Comparison of ENCODE assay signal across 9 mouse cellular contexts in genomic region chr2:14048381-14048780, GRCm38 (mm10). TPM values are rescaled to one million over a fixed set of nuclear protein-coding genes. Genes with fewer than 3 reads are reported as not detected.
A peak's percentile ranks its signal among the peaks of the same experiment; 100 is the strongest.
DNase-seq lines count a peak whose midpoint lies in the region; ATAC-seq and TF ChIP-seq lines count a peak whose summit lies in the region.
"Had no signal": no experiment of that assay in that cellular context is flagged by ENCODE, and none has a peak within 500 bp of the region (broad histone marks: within the 10 kb centered on the region; RNA-seq: fewer than 3 reads in every experiment).

No protein-coding gene starts in this region.

- H3K4me2 ChIP-seq in heart, embryonic 11.5 days, result no peak overlapping the region
- no peak overlapping the region for H3K4me2 ChIP-seq in forebrain, embryonic 16.5 days (ENCODE audit: low read length)
- no peak overlapping the region for H3K4me2 ChIP-seq in hindbrain, embryonic 14.5 days (replicated peaks)

- TF ChIP-seq POLR2A in heart, adult 2 months (IDR thresholded peaks at IDR 0.05; ENCODE audit: insufficient read depth, low read depth, low read length), result no peak
- no peak for TF ChIP-seq POLR2A in cerebellum, adult 2 months (IDR thresholded peaks at IDR 0.05; ENCODE audit: borderline replicate concordance, insufficient read depth, low read length)

- TF ChIP-seq EP300 in heart, adult 2 months (IDR thresholded peaks at IDR 0.05; ENCODE audit: insufficient read depth, low read depth, low read length), result no peak

- peak; percentile 86 for TF ChIP-seq CTCF in heart, adult 2 months (IDR thresholded peaks at IDR 0.05)
- peak; percentile 68; the same call in 1 of the 2 replicates for TF ChIP-seq CTCF in cerebellum, adult 2 months (IDR thresholded peaks at IDR 0.05; ENCODE audit: borderline replicate concordance, insufficient read depth, low read depth, low read length)

- H3K9me3 ChIP-seq in heart, embryonic 11.5 days (replicated peaks; ENCODE audit: control insufficient read depth, low read length), result no peaks in the 10 kb centered on the region
- no peaks in the 10 kb centered on the region for H3K9me3 ChIP-seq in forebrain, embryonic 16.5 days (ENCODE audit: control insufficient read depth, low read length)
- no peaks in the 10 kb centered on the region for H3K9me3 ChIP-seq in hindbrain, embryonic 14.5 days (ENCODE audit: control insufficient read depth, low read length)
- H3K9me3 ChIP-seq: megakaryocyte, embryonic 14.5 days had no signal

- peak; percentile 51 to 64 for DNase-seq in heart, adult 2 months
- peak; percentile 69 to 78 for DNase-seq in cerebellum, adult 2 months
- DNase-seq in hindbrain, embryonic 14.5 days (ENCODE audit: low spot score), result peak; percentile 84
- peak; percentile 76 for DNase-seq in layer of hippocampus, adult 9-11 months
- DNase-seq in lung, postnatal 10 days, result peak; percentile 72
- DNase-seq in retina, embryonic 14.5 days (ENCODE audit: low spot score), result peak; percentile 86

- H3K9ac ChIP-seq in heart, adult 2 months (ENCODE audit: low read depth, low read length), result no peak overlapping the region
- H3K9ac ChIP-seq in heart, embryonic 11.5 days (ENCODE audit: low read depth, low read length), result no peak overlapping the region
- H3K9ac ChIP-seq in forebrain, embryonic 16.5 days (replicated peaks; ENCODE audit: low read depth, low read length), result no peak overlapping the region
- H3K9ac ChIP-seq in hindbrain, embryonic 14.5 days, result no peak overlapping the region

- H3K79me2 ChIP-seq in heart, adult 2 months (replicated peaks; ENCODE audit: control insufficient read depth, insufficient read depth, low read length), result no peaks in the 10 kb centered on the region; the same call in 1 of the 2 replicates

- no peak overlapping the region for H3K4me3 ChIP-seq in heart, adult 2 months
- H3K4me3 ChIP-seq in heart, embryonic 11.5 days (ENCODE audit: low read depth, low read length), result no peak overlapping the region
- no peak overlapping the region for H3K4me3 ChIP-seq in cerebellum, adult 2 months (replicated peaks; ENCODE audit: insufficient read depth, low read depth, low read length)
- H3K4me3 ChIP-seq in forebrain, embryonic 16.5 days (replicated peaks; ENCODE audit: low read length), result no peak overlapping the region
- H3K4me3 ChIP-seq in hindbrain, embryonic 14.5 days (replicated peaks; ENCODE audit: low read length), result no peak overlapping the region

- intact Hi-C loops in heart, adult 2 months (cut with DNase I), result loop anchor here (1.0 to 10.0 kb wide), 3 partner anchors 96 to 654 kb away; no protein-coding TSS in a partner anchor

- no peak for ATAC-seq in heart, embryonic 11.5 days (replicated peaks; ENCODE audit: insufficient number of reproducible peaks, low FRiP score, low TSS enrichment)
- ATAC-seq in forebrain, embryonic 16.5 days, result peak; percentile 85
- peak; percentile 79; the same call in 1 of the 2 replicates for ATAC-seq in hindbrain, embryonic 14.5 days (ENCODE audit: low FRiP score)

- no peaks in the 10 kb centered on the region for H3K36me3 ChIP-seq in heart, adult 2 months (ENCODE audit: control insufficient read depth, insufficient read depth, low read length)
- H3K36me3 ChIP-seq in heart, embryonic 11.5 days (ENCODE audit: control insufficient read depth, insufficient read depth, low read length), result no peaks in the 10 kb centered on the region
- H3K36me3 ChIP-seq in forebrain, embryonic 16.5 days (ENCODE audit: control insufficient read depth, insufficient read depth), result no peaks in the 10 kb centered on the region
- no peaks in the 10 kb centered on the region for H3K36me3 ChIP-seq in hindbrain, embryonic 14.5 days (replicated peaks; ENCODE audit: control insufficient read depth, insufficient read depth)

- no peak overlapping the region for H3K27ac ChIP-seq in heart, adult 2 months
- H3K27ac ChIP-seq in heart, embryonic 11.5 days (ENCODE audit: low read depth, low read length), result no peak overlapping the region
- H3K27ac ChIP-seq in cerebellum, adult 2 months (ENCODE audit: insufficient read depth, low read length), result no peak overlapping the region
- H3K27ac ChIP-seq in forebrain, embryonic 16.5 days (ENCODE audit: low read length), result no peak overlapping the region
- no peak overlapping the region for H3K27ac ChIP-seq in hindbrain, embryonic 14.5 days

- no peaks in the 10 kb centered on the region for H3K27me3 ChIP-seq in heart, adult 2 months (ENCODE audit: control insufficient read depth, insufficient read depth, low read length)
- no peaks in the 10 kb centered on the region for H3K27me3 ChIP-seq in heart, embryonic 11.5 days (ENCODE audit: control insufficient read depth, insufficient read depth, low read length)
- no peaks in the 10 kb centered on the region for H3K27me3 ChIP-seq in cerebellum, adult 2 months (ENCODE audit: control insufficient read depth, insufficient read depth, low read length)
- H3K27me3 ChIP-seq in forebrain, embryonic 16.5 days (replicated peaks; ENCODE audit: control insufficient read depth, insufficient read depth, low read length), result no peaks in the 10 kb centered on the region
- H3K27me3 ChIP-seq in hindbrain, embryonic 14.5 days (ENCODE audit: control insufficient read depth, insufficient read depth, low read length), result no peaks in the 10 kb centered on the region
- H3K27me3 ChIP-seq: megakaryocyte, embryonic 14.5 days had no signal

- H3K4me1 ChIP-seq in heart, adult 2 months (ENCODE audit: control insufficient read depth, insufficient read depth, low read length), result peaks cover 2% of the 10 kb centered on the region; the same call in 1 of the 2 replicates
- peaks cover 9% of the 10 kb centered on the region for H3K4me1 ChIP-seq in heart, embryonic 11.5 days (ENCODE audit: control insufficient read depth, insufficient read depth, low read length)
- peaks cover 4% of the 10 kb centered on the region; the same call in 1 of the 2 replicates for H3K4me1 ChIP-seq in cerebellum, adult 2 months (ENCODE audit: control insufficient read depth, insufficient read depth, low read length)
- 0 out of 2 replicates have a peak, but pooled peaks cover 2% of the 10 kb centered on the region for H3K4me1 ChIP-seq in forebrain, embryonic 16.5 days (replicated peaks; ENCODE audit: control insufficient read depth, insufficient read depth, low read length)
- peaks cover under 1% of the 10 kb centered on the region; the same call in 1 of the 2 replicates for H3K4me1 ChIP-seq in hindbrain, embryonic 14.5 days (replicated peaks; ENCODE audit: control insufficient read depth, insufficient read depth, low read length)

RNA-seq across cellular contexts. Expression of gene Hacd1, which starts 7.6 kb away (rescaled TPM):
- 10 to 100 TPM; 69.3 to 71.0 TPM for total RNA-seq in heart, adult 2 months (2021)
- 95.8 and 170 TPM in 2 replicates for polyA plus RNA-seq in heart, adult 2 months (2012; rRNA removed)
- 260 and 270 TPM in 2 replicates for polyA plus RNA-seq in heart, embryonic 11.5 days (2014; fragmentation: Nextera tagmentation; extraction: Ambion mirVana)
- 32.3 and 34.7 TPM in 2 replicates for polyA plus RNA-seq in cerebellum, adult 2 months (2012; rRNA removed)
- 57.2 and 58.4 TPM in 2 replicates for polyA plus RNA-seq in forebrain, embryonic 16.5 days (2015; fragmentation: Nextera tagmentation; extraction: Ambion mirVana)
- 89.4 and 97.6 TPM in 2 replicates for polyA plus RNA-seq in hindbrain, embryonic 14.5 days (2014; fragmentation: Nextera tagmentation; extraction: Ambion mirVana)

RNA-seq across cellular contexts. Expression of gene Stam, which starts 25.5 kb away (rescaled TPM):
- 10 to 100 TPM; 23.0 to 23.9 TPM for total RNA-seq in heart, adult 2 months (2021)
- 8.8 and 13.9 TPM in 2 replicates for polyA plus RNA-seq in heart, adult 2 months (2012; rRNA removed)
- polyA plus RNA-seq in heart, embryonic 11.5 days (2014; fragmentation: Nextera tagmentation; extraction: Ambion mirVana), result 63.3 and 76.9 TPM in 2 replicates
- 59.4 and 64.3 TPM in 2 replicates for polyA plus RNA-seq in cerebellum, adult 2 months (2012; rRNA removed)
- 141 TPM in 2 replicates for polyA plus RNA-seq in forebrain, embryonic 16.5 days (2015; fragmentation: Nextera tagmentation; extraction: Ambion mirVana)
- polyA plus RNA-seq in hindbrain, embryonic 14.5 days (2014; fragmentation: Nextera tagmentation; extraction: Ambion mirVana), result 134 and 162 TPM in 2 replicates
